Mouse (Mus musculus): ENCODE measurements around the gene Cdh13. TPM values are rescaled to one million over a fixed set of nuclear protein-coding genes. Genes with fewer than 3 reads are reported as not detected.

The Cdh13 gene
- total RNA-seq, 4 experiments from 2014 or later, result 6.9 to 11.9 (median 7.5) TPM

DNA sequence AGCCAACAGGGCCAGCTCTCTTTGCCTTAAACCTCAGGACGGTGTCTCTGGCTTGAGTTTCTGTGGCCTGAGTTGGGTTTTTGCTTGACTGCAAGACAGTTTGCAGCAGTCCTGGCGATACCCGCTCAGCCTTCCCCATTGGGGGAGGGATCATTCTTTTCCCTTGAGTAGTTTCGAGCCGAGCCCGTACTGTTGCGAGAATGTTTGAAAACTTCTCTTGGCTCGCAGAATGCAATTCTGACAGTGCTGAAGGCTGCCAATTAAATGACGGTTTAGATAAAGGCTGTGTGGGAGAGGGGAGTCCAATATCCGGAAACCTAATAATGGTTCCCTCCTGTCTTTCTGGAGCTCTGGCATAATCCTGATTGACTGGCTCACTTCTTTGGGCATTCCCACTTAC, 23.4 kb downstream of the Cdh13 start:
- no peak for DNase-seq

DNA sequence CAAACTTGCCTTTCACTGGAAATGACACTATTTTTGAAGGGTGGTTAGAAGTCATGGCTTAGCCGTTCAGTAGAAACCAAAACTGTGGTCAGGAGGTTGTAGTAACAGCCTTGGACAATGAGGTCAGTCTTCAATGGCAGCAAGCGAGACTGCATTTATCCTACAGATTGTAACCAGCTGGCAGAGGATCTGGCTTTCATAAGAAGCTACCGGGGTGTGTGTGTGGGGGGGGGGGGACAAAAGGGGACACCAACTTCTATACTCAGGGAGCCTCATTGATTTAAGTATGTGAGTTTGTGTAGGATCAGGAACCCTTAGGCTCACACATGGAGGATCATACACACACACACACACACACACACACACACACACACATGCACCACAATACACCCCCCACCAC, 25.6 kb downstream of the Cdh13 start:
- DNase-seq, result no peak

DNA sequence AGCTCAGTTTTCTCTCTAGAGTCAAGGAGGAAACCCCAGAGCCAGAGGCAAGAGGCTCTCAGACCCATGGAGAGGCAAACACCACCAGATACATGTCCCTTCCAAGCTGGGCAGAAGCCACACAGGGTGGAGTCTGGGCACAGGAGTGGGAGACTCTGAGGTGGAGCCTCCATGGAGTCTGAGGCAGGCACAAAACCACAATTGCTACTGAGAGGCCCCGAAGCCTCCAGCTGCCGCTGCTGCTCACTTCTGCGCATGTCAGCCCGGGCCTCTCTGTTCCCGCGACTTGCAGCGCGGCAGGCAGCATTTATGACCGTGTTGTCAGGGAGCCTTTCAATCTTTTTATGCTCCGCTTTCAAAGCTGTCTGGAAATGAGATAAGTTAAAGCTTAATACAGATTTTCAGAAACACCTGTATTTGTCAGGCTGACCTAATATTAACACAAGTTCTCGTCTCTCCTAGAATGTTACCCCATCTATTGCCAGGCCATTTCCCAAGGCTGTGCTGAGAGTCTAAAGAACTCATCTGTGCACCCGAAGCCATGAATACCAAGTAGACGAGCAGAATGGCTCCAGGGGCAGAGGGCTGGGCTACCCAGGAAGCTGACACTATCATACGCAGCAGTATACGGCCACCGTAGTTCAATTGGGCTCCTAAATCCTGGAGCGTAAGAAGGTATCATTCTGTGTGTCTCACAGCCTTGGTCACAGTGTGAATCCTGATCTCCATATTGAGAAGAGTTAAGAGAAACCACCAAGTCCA, 30.1 kb downstream of the Cdh13 start:
- DNase-seq, result no peak

DNA sequence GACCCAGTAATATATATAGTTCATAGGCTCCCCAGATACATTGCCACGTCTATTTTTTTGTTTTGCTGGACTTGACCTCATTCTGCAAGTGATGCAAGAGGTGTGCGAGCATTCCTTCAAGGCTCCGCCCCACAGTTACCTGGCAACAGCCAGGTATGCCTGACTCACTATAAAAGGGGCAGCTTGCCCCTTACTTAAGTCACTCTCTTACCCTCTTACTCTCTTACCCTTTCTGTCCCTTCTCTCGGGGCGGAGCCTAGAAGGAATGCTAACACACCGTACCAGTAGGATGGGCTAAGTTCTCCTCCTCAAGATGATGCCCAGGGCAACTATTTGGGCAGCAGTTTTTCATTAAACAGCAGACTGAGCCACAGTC, 30.6 kb downstream of the Cdh13 start:
- no peak for DNase-seq

DNA sequence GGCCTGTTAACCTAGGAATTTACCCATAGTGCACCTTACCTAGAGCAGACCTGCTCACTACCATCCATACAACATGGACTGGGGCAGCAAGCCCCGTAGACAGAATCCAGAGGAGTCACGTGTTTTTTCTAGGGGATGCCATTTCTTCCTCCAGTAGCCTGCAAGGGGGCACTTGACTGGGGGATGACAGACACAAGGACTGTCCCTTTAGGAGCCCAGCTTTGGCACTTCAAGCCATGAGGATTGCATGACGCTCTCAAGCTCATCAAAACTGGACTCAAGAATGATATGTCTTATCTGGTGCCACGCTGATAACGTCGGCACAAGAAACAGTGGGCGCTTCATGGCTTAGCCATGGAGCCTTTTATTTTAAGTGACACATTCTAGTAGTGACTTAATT, 31.4 kb downstream of the Cdh13 start:
- no peak for DNase-seq

DNA sequence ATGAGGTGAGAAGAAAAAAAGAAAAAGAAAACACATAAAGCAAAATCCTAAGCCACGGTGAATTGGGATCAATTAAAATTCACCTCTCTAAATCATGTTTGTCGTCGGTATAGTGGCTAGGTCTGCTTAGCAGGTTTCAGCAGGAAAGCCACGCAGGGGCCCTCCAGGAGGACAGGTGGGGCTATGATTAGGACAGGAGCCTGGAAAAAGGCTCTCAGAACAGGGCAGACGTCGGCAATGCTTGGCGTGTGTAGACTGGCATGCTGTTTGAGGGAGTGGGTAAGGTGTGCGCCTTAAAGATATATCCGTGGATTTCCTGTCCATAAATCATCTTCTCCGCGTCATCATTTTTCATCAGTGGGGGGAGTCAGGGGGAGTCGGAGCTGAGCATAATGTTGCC, 32.9 kb downstream of the Cdh13 start:
- DNase-seq, result no peak

DNA sequence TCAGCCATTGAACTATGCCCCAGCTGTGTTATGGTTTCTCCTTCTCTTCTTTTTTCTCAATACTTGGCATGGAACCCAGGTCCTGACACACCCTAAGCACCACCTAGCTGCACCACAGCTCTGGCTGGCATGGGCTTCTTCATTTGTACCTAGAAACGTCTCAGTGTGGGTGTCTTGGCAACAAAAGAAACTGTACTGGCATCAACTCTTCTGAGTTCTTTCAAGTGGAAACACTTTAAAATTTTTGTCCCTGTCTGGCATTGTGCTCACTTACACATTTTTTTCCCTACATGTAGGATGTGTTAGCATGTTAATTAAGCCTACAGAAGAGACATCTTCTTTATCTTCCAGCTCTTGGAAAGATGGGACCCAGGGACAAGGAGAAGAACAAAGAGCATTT, 37.0 kb downstream of the Cdh13 start:
- DNase-seq, result no peak

DNA sequence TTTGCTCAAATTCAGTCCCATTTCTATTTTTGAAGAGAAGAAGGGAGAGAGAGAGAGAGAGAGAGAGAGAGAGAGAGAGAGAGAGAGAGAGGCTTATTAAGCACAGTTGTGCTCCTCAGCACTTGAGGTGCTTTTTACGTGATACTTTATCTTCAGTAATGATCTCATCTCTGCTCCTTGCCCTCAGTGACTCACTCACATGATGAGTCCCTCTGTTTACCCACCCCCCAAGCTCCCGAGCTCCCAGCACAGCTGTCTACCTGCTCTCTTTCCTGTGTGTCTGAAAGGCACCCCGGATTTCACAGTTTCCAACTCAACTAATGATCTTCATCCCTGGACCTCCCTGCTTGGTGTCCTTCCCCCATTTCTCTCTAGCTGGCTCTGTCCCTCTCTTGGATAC, 39.9 kb downstream of the Cdh13 start:
- DNase-seq, result no peak

DNA sequence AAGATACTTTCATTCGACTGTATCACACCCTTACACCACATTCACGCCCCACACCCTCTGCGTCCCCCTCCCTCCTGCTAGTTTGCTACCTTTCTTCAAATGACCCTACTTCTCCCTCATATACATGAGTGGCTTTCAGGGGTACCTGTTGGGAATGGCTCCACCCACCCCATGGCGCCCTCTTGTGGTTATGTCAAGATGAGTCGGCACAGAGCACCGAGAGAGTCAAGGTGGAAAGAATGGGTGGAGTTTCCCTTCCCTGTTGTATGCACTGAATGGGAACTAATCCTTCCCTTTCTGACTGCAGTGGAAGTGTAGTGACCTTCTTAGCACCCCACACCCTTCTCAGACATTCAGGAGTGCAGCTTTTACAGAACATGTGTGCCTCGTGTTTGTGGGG, 51.4 kb downstream of the Cdh13 start:
- DNase-seq, result no peak

DNA sequence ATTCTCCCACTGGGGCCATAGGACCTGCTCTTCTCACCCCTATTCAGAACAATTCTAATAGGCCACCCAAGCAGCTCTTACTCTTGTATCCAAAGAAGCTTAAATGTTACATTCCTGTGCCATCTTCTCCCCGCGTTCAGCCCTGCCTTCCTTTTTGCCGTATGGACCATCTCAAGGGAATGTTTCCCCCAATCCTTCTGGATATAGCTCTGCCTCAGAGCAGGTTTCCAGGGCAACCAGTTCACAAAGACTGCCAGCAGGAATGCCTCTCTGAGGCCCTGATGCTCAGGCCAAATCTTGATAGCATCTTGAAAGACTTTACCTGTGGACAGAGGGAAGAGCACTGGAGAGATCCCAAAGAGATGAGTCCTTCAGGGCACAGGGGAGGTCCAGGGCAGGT, 56.2 kb downstream of the Cdh13 start:
- no peak for DNase-seq

DNA sequence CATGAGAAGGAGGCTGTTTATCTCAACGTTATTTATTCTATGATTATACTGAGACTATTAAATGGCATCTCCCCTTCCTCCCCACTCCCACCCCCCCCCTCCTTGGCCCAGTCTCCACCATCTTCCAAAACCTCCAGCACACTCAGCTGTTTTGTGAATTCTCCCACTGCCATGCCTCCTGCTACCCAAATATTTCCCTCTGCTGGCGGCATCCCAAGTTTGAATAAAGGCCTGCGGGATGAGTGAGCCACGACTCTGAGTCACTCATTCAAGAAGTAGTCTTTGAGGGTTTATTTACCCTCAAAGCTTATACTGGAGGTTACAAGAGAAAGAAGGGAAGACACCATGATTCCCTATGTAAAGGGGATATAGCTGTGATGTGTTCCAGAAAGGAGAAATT, 59.7 kb downstream of the Cdh13 start:
- no peak for DNase-seq

DNA sequence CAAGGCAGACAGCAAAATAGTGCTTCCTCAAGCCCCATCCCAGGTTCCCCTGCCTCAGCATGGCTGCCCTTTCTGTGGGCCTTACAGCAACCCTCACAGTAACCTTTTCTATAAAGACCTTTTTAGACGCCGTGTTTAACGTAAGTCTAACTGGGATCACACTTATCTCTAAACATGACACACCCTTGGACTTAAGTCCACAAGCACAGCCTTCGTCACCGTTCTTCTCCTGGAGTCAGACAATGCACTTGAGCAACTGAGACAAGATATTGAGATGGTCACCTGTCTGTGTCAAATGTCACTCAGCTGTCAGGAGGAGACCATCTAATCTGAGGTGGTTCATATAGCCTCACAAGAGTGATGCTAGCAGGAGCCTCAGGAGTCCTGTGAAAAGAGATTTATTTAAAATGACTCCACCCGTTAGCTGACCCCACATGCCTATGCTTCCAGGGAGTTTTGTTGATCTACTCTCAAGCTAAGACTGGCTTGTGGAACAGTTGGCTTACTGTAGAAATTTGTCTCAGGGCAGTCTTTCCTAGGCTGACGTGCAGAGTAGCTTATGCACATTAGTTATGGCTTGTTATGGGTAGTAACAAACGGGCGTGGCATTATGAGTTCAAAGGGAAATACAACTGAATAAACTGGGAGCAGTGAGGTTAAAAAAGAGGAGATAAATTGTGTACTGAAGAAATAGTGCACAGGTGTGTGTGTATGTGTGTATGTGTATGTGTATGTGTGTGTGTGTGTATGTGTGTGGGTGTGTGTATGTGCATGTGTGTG, 65.4 kb downstream of the Cdh13 start:
- no peak for DNase-seq

DNA sequence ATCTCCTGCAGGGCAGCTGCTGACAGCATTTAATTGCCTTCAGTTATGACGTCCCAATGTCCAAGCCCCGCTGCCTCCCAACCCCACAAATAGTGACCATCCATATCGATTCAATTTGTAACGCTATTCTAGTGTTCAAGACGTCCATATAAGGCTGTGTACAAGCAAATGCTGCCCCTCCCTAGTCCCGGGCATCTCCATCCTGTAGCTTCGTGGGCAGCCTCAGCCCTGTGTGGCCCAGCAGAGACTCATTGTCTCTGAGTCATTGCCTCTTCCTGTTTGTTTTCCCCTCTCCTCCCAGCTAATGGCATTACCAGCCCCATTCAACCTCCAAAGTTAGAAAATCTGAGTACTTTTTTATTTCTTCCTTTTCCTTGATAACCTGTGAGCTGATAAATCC, 66.6 kb downstream of the Cdh13 start:
- DNase-seq, result no peak

DNA sequence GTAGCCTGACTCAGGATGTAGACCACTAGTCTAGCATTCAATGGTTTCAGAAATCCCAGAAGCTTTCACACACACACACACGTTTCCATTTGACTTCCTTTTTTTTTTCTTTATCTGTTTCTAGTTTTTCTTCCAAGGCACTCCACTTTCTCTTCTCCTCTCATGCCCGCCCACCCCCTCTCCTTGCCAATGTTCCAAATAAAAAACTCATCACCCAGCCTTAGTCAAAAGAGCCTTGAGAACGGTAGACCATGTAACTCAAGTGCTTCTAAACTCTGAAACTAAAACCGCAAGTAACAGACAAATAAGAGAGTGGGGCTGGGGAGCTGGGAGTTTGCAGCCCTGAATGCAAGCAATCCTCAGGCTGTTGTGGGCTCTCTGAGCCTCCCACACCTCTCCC, 69.5 kb downstream of the Cdh13 start:
- no peak for DNase-seq

DNA sequence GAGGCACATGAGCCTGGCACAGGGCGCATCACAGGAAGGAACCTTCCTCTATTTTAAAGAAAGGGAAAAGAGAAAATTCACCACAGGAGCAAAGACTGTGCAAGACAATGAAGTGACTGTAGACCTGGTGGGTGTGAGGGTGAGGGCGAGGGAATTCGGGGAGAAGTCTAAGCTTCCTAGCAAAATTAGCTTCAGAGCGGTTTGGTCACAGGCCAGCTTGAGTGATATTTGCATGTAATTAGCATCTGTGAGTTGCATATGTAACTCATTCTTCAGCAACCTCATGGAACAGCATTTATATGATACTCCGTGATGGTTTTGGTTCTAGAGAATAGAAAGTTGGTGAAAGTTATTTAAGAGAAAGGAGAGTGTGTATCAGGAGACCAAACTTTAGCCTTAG, 73.5 kb downstream of the Cdh13 start:
- DNase-seq, result no peak

DNA sequence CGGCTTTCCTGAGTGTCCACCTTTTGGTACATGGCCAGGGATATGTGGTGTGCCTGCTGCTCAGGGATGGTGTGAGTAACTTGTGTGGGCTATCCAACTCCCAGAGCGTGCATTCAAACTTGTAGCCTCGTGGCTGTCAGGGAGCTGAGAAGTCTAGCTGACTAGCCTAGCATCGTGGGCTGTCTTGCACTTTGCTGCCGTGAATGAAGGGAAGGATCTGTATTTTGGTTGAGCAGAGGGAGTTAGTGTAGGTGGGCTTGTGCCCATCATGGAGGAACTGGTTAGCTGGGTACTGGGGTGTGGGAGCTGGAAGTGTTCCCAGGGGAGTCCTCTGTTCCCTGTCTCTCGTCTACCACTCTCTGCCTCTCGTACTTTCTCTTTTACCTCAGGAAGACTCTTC, 74.1 kb downstream of the Cdh13 start:
- no peak for DNase-seq

DNA sequence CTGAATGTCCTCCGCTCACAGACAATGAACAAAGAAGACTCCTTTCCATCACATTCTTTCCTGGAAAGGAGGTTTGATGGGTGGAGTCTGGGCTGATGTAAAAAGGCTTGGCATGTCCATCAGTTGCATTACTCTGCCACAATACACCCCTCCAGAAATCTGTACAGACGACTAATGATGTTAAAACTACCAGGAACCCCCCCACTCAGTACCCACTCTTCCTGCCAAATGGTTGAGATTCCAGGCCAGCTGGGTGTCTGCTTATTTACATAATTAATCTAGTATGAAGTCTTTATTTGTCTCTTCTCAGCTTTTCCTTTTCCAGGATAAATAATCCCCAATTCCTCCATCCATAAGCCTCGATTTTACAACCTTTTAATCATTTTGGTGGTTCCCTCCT, 80.2 kb downstream of the Cdh13 start:
- DNase-seq, result no peak

DNA sequence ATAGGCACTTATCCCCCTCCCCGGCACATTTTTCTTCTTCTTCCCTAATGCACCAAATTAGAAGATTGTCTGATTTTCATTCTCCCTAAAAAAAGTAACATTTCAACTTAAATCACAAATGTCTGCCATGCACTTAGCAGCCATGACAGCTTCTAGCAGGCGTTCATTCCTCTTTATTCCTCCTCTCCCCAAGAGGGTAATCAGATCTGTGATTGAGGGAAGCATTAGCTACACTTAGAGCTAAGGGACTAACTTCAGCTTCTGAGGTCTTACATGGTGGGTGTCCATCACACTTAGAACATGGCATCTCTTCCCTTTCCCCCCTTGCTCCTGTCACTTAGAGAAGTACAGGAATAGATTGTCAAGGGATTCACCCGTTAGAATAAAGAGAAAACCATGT, 89.6 kb downstream of the Cdh13 start:
- DNase-seq, result no peak

DNA sequence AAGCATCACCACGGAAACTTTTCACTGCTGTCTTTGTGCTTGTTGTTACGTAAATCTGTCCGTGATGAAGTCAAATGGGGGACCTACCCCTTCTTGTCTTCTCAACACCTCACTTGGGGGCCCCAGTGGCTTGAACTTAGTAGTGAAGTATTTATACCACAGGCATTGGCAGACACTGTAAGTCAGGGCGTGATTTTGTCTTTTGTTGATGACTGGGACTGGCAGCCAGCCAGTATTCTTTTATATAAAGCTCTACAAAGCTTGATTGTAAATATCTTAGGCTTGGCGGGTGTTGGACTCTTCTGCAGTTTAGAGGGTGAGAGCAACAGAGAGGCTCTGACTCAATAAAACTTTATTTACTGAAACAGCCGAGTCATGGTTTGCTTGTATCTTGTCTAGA, 91.2 kb downstream of the Cdh13 start:
- no peak for DNase-seq

DNA sequence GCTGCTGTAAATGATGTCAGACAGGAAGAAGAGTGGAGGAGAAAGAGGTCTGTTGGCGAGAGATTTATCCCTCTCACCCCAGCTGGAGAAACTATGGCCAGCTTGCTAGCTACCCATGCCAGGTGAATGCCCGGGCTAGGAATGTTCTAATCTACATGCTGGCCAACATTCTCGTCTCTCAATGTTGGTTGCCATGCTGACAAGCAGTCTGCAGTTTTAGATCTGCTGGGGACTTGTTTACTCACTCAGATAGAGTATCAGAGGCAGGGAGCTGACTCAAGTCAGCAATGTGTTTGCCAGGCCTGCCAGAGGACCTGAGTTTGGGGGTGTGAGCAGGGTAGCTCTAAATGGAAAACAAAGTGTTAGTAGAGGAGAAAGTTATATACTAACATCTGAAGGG, 93.3 kb downstream of the Cdh13 start:
- no peak for DNase-seq

DNA sequence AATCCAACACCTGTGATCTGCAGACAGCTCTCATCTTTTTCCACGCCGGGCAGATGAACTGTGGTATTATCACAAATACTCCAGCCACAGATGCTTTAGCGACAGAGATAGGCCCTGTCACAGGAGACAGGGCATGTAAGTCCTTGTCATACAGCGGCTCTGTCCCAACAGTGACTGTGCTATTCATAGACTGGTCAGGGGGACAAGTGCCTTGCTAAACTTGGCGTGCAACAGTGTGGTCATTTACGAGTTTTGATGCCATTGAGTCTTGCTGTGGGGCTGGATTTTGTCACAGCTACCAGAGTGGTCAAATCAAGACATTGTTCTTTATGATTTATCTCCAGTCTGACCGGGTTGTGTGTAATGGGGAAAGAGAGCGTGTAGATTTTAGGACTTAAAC, 95.5 kb downstream of the Cdh13 start:
- DNase-seq, result no peak

DNA sequence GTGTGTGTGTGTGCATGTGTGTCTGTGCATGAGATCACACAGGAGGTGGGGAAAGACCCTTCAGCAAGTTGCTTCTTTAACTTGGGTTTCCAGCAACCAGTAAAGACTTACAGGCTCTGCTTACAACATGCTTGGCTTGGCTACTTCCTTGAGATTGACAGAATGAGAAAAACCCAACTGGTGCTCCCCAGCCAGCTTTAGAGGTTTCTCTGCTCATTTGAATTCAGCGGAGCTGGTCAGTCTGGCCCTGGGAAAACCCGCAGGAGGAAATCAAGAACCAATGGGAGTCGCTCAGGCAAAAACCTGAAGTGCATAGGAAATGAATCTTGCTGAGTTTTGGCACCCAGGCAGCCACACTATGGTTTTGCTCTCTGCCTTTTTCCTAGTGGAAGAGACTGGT, 96.1 kb downstream of the Cdh13 start:
- no peak for DNase-seq

DNA sequence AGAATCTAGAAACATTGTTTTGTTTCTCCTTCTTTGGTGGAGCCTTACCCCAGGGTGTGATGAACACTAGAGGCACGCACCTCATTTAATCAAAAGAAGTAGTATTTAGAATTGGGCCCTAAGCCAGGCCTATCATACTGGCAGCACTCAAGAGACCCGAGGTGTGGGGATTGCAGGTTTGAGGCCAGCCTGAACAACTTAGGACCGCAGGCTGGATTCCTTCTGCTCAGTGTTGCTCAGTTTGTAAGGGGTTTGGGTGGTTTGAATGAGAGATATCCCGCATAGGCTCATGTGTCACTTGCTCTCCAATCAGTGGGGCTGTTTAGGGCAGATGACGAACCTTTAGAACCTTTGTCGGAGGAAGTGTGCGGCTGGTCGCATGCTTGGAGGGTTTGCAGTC, 96.5 kb downstream of the Cdh13 start:
- DNase-seq, result no peak

DNA sequence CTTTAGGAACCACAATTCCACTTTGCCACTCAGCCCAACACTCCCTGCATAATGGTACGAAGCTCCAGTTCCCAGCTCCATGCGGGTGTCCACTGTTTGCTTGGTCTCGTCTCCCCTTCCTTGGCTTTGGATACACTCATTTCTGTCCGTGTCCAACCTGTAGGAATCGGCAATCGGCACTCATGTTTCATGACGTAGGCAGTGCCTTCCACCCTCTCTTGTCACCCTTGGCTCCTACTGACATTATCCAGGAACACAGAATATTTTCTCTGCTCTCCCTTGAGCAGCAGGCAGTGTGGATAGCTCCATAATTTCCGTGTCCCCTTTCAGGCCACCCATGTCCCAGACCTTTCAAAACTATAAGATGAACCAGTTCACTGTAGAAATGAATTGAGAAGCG, 97.2 kb downstream of the Cdh13 start:
- DNase-seq, result no peak

DNA sequence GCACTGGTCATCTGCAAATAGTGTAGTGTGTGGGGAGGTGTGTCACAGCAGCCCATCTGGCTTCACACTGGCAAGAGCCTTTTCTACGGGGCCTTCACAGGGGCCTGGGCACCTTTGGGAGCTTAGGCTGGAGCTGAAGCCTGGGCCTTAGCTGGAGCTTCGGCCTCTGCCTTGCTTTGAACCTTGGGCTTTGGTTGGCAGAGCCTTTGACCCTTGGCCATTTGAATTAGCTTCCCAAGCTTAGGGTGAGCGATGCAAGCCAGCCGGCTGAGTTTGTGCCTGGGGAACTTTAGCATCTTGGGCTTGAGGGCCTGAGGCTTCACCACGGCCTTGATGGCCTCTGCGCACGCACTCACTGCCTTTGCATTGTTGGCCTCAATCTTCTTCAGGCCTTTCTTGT, 98.1 kb downstream of the Cdh13 start:
- DNase-seq, result no peak
